Mouse (Mus musculus): ENCODE measurements around the gene Shc3. TPM values are rescaled to one million over a fixed set of nuclear protein-coding genes. Genes with fewer than 3 reads are reported as not detected.

Shc3 gene
- polyA plus RNA-seq, 1 experiment from 2014 or later: not detected

DNA sequence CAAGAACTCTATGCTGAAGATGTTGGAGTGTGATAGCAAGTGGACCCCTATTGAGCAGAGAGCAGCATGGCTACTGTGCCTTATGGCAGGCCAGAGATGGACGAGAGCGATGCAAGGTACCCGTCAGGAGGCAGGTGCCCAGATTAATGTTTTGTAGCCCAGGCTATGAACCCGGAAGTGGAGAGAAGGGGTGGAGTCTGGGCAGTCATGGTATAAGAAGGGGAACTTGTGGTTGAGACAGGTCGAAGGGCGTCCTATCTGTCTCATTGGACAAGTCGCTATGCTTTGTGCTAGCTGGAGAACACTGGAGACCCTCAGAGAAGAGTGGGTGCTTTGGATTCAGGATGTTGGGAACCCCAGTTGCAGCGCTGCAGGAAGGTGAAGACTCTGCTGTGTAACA, 30.9 kb upstream of the Shc3 start:
- Histone ChIP-seq H3K9me3 (replicated peaks) (no peaks in the 10 kb centered on the region), H3K36me3 (no peaks in the 10 kb centered on the region), H3K4me3 (no peak overlapping the region), H3K4me1 (no peaks in the 10 kb centered on the region), H3K27me3 (replicated peaks) (peaks cover 15% of the 10 kb centered on the region), H3K27ac (no peak overlapping the region), H3K9ac (no peak overlapping the region), H3K4me2 (no peak overlapping the region)
- WGBS (ENCODE audit: insufficient replicate concordance): 44% methylated on average over 8 of the region's 8 CpGs
- no peak for ATAC-seq

DNA sequence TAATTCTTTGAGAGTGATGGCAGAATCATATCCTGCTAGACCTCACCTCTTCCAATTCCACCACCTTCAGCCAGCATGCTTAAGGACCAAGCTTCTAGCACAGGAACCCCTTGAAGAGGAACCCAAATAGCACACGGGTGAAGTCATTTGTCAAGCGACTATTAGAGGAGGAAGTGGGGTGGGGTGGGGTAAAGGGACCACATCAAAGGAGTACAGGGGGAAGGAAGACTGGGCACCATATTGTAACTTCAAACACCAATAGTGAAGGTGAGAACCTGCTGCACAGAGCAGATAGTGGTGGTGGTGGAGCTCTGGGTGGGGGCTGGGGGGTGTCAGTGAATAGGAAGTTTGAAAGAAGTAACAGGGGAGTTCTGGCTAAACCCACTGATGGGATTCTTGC, 28.8 kb upstream of the Shc3 start:
- Histone ChIP-seq H3K4me1 (peaks cover 4% of the 10 kb centered on the region; the same call in 1 of the 2 replicates), H3K27ac (no peak overlapping the region), H3K27me3 (replicated peaks) (peaks cover 32% of the 10 kb centered on the region), H3K4me2 (no peak overlapping the region), H3K36me3 (no peaks in the 10 kb centered on the region), H3K4me3 (no peak overlapping the region), H3K9me3 (replicated peaks) (no peaks in the 10 kb centered on the region), H3K9ac (no peak overlapping the region)
- WGBS (ENCODE audit: insufficient replicate concordance): 18% methylated on average over 2 of the region's 2 CpGs
- no peak for ATAC-seq

- Histone ChIP-seq H3K9me3 (replicated peaks) (no peaks in the 10 kb centered on the region), H3K27me3 (replicated peaks) (peaks cover 32% of the 10 kb centered on the region), H3K27ac (no peak overlapping the region), H3K4me3 (no peak overlapping the region), H3K36me3 (no peaks in the 10 kb centered on the region), H3K9ac (no peak overlapping the region), H3K4me1 (peaks cover 4% of the 10 kb centered on the region; the same call in 1 of the 2 replicates), H3K4me2 (no peak overlapping the region)
- WGBS (ENCODE audit: insufficient replicate concordance): 49% methylated on average over 11 of the region's 11 CpGs
- ATAC-seq: no peak
These were observed 26.2 kb upstream of the Shc3 start for GRCm38 (mm10) chr13:51595404-51595803.

DNA sequence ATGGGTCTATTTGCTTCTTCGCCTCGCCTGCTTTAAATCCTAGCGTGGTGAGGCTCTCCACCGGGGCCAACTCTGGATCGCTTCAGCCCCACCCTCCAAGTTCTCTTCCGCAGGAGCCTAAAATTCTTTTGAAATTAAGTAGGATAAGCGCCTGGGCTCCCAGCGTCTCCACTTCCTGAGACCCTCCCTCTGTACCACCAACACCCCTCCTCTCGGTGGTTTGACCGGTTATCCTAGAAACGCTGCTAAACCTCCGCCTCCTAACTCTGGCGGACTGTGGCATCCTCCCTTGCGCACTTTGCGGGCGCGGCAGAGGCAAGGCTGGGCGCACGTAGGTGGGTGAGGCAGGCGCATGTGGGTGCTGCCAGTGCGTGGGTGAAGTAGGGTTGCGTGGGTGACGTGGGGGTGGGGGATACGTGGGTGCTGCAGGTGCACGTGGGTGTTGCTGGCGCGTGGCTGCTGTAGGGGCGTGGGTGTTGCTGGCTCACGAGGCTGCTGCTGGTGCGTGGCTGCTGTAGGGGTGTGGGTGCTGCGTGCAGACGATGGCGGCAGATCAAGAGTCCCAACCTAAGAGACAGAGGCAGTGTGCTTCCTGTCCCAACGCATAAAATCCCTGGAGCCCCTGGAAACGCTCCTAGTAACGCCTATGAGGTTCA, 25.6 kb upstream of the Shc3 start:
- no peaks in the 10 kb centered on the region for H3K36me3 ChIP-seq
- peak overlapping the region; percentile 60 for H3K4me2 ChIP-seq
- H3K27ac ChIP-seq: no peak overlapping the region
- WGBS (ENCODE audit: insufficient replicate concordance): 3% methylated on average over 36 of the region's 36 CpGs
- ATAC-seq: no peak
- peaks cover 4% of the 10 kb centered on the region; the same call in 1 of the 2 replicates for H3K4me1 ChIP-seq
- peak overlapping the region; percentile 31 for H3K4me3 ChIP-seq
- H3K27me3 ChIP-seq (replicated peaks): peaks cover 32% of the 10 kb centered on the region
- no peaks in the 10 kb centered on the region for H3K9me3 ChIP-seq (replicated peaks)
- no peak overlapping the region for H3K9ac ChIP-seq

DNA sequence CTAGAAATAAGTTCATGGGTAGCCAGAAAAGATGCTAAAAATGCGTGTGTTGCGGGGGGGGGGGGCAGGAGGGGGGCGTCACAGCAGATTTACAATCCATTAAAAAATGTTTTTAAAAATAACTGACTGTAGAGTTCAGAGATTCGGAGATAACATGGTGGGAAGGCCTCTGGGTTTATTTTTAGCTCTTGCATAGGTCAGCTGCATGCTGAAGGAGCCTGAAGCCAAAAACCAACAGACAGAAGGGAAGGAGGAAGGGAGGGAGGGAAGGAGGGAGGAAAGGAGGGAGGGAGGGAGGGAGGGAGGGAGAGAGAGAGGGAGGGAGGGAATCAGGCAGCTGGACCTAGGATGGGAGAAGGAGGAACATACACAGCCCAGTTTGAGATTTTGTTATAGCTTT, 18.8 kb upstream of the Shc3 start:
- no peaks in the 10 kb centered on the region for H3K36me3 ChIP-seq
- WGBS (ENCODE audit: insufficient replicate concordance): 44% methylated on average over 4 of the region's 4 CpGs
- H3K27ac ChIP-seq: no peak overlapping the region
- H3K4me1 ChIP-seq: no peaks in the 10 kb centered on the region
- no peak overlapping the region for H3K9ac ChIP-seq
- H3K4me3 ChIP-seq: no peak overlapping the region
- no peaks in the 10 kb centered on the region for H3K27me3 ChIP-seq (replicated peaks)
- H3K9me3 ChIP-seq (replicated peaks): peaks cover 3% of the 10 kb centered on the region; the same call in 1 of the 2 replicates
- no peak for ATAC-seq
- no peak overlapping the region for H3K4me2 ChIP-seq

- Histone ChIP-seq H3K4me3 (no peak overlapping the region), H3K4me1 (no peaks in the 10 kb centered on the region), H3K9me3 (replicated peaks) (peaks cover 3% of the 10 kb centered on the region; the same call in 1 of the 2 replicates), H3K9ac (no peak overlapping the region), H3K4me2 (no peak overlapping the region), H3K27ac (no peak overlapping the region), H3K27me3 (replicated peaks) (peaks cover 30% of the 10 kb centered on the region), H3K36me3 (no peaks in the 10 kb centered on the region)
- WGBS (ENCODE audit: insufficient replicate concordance): 46% methylated on average over 2 of the region's 2 CpGs
- no peak for ATAC-seq
These were observed 13.0 kb upstream of the Shc3 start for GRCm38 (mm10) chr13:51582204-51582603.

GRCm38 (mm10) chr13:51580263-51581044, 11.2 kb upstream of the Shc3 start:
- 36% methylated on average over 8 of the region's 8 CpGs for WGBS (ENCODE audit: insufficient replicate concordance)
- Histone ChIP-seq H3K36me3 (no peaks in the 10 kb centered on the region), H3K27ac (no peak overlapping the region), H3K27me3 (replicated peaks) (peaks cover 30% of the 10 kb centered on the region), H3K9ac (no peak overlapping the region), H3K4me3 (no peak overlapping the region), H3K9me3 (replicated peaks) (no peaks in the 10 kb centered on the region), H3K4me2 (no peak overlapping the region), H3K4me1 (no peaks in the 10 kb centered on the region)
- ATAC-seq: no peak

DNA sequence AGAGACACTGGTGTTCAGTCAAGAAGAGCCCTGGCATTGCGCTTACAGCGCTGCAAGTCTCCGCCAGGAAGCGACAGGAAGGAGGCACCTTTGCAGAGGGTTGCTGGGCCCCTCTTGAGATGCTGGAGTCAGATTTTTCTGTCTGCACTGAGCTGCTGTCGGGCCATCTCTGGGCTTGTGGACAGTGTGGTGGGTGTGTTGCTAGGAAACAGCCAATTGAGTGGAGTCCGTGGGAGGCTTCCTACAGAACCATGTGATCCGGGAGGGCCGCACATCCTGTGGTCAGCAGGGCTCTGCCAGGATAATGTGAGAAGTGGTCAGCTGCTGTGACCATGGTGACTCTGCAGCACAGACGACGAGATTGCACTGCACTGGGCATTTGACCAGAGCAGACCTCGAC, 4.6 kb upstream of the Shc3 start:
- Histone ChIP-seq H3K9ac (no peak overlapping the region), H3K4me1 (no peaks in the 10 kb centered on the region), H3K4me3 (no peak overlapping the region), H3K27me3 (replicated peaks) (peaks cover 58% of the 10 kb centered on the region), H3K36me3 (no peaks in the 10 kb centered on the region), H3K4me2 (no peak overlapping the region), H3K27ac (no peak overlapping the region), H3K9me3 (replicated peaks) (no peaks in the 10 kb centered on the region)
- 24% methylated on average over 11 of the region's 11 CpGs for WGBS (ENCODE audit: insufficient replicate concordance)
- no peak for ATAC-seq

DNA sequence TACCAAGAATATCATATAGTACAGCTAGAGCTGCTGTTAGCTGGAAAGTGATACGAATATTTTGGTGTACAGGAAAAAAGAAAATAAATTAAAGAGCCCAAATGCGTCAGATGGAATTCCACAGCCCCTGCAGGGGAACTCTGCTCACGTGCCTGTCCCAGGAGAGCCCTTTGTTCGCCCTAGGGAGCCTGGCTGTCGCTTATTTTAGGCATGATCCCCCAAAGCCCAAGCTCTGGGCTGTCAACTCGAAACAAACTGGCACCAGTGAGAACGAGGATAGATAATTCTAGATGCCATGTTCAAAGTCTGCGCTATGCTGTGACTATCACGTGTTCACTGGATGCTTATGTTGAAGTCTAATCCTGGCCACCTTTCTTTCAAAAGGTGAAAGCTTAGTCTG, 892 bp upstream of the Shc3 start:
- Histone ChIP-seq H3K36me3 (no peaks in the 10 kb centered on the region), H3K9ac (no peak overlapping the region), H3K27me3 (replicated peaks) (peaks cover 91% of the 10 kb centered on the region), H3K9me3 (replicated peaks) (no peaks in the 10 kb centered on the region), H3K27ac (no peak overlapping the region), H3K4me1 (peaks cover 6% of the 10 kb centered on the region; the same call in 1 of the 2 replicates), H3K4me2 (no peak overlapping the region), H3K4me3 (no peak overlapping the region)
- 7% methylated on average over 9 of the region's 9 CpGs for WGBS (ENCODE audit: insufficient replicate concordance)
- no peak for ATAC-seq

- Histone ChIP-seq H3K4me3 (no peak overlapping the region), H3K27me3 (replicated peaks) (peaks cover 95% of the 10 kb centered on the region), H3K9ac (no peak overlapping the region), H3K36me3 (no peaks in the 10 kb centered on the region), H3K9me3 (replicated peaks) (no peaks in the 10 kb centered on the region), H3K4me1 (peaks cover 6% of the 10 kb centered on the region; the same call in 1 of the 2 replicates), H3K4me2 (no peak overlapping the region), H3K27ac (no peak overlapping the region)
- 8% methylated on average over 7 of the region's 7 CpGs for WGBS (ENCODE audit: insufficient replicate concordance)
- no peak for ATAC-seq
These were observed 458 bp upstream of the Shc3 start for GRCm38 (mm10) chr13:51569685-51570068.

DNA sequence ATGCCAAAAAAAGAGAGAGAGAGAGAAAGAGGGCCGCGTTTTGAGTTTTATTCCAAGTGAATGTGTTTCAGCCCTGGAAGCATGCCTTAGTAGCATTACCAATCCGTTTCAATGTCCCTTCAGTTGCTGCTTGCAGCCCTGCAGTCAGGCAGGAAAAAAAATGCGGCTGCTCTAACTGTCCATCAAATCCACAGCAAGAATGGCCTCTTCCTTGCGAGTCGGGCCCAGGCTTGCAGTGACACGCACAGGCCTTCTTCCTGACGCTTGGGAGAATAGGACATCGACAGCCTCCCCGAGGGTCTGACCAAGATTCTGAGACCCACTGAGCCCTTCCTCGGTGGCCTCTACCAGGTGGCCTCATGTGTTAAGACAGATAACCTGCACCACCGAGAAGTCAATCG, 718 bp downstream of the Shc3 start:
- no peaks in the 10 kb centered on the region for H3K36me3 ChIP-seq
- H3K27ac ChIP-seq: no peak overlapping the region
- H3K9me3 ChIP-seq (replicated peaks): no peaks in the 10 kb centered on the region
- no peak overlapping the region for H3K9ac ChIP-seq
- 2% methylated on average over 13 of the region's 13 CpGs for WGBS (ENCODE audit: insufficient replicate concordance)
- ATAC-seq: no peak
- H3K4me1 ChIP-seq: peaks cover 6% of the 10 kb centered on the region; the same call in 1 of the 2 replicates
- peaks cover 94% of the 10 kb centered on the region for H3K27me3 ChIP-seq (replicated peaks)
- peak overlapping the region; percentile 53 for H3K4me2 ChIP-seq
- H3K4me3 ChIP-seq: peak overlapping the region; percentile 14; the same call in 1 of the 2 replicates

DNA sequence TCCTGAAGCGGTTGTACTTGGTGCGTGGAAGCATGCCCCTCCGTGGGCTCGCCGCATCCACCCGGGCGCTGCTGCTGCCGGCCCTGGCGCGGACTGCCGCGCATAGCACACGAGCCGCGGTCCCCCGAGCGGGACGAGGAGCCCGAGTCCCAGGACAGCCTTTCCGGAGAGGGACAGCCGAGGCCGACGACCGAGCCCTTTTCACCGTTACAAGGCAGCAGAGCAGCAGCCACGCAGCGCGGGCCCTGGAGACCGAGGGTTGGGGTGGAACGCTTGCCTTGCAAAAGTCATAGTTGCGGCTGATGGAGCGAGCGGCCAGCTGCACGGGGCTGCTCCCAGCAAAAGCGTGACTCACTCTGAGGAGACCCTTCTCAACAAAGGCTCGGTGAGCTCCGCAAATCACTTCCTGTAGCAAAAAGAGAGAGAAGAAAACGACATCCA, 1.8 kb downstream of the Shc3 start:
- no peaks in the 10 kb centered on the region for H3K9me3 ChIP-seq (replicated peaks)
- peak overlapping the region; percentile 56 for H3K4me2 ChIP-seq
- no peaks in the 10 kb centered on the region for H3K36me3 ChIP-seq
- peaks cover 95% of the 10 kb centered on the region for H3K27me3 ChIP-seq (replicated peaks)
- no peak overlapping the region for H3K27ac ChIP-seq
- no peak for ATAC-seq
- H3K4me1 ChIP-seq: peaks cover 6% of the 10 kb centered on the region; the same call in 1 of the 2 replicates
- H3K9ac ChIP-seq: no peak overlapping the region
- peak overlapping the region; percentile 21 for H3K4me3 ChIP-seq
- WGBS (ENCODE audit: insufficient replicate concordance): 1% methylated on average over 38 of the region's 38 CpGs
